Mouse (Mus musculus): ENCODE results near the gene Nr1d1. TPM values are rescaled to one million over a fixed set of nuclear protein-coding genes. Genes with fewer than 3 reads are reported as not detected.
A peak's percentile ranks its signal among the peaks of the same experiment; 100 is the strongest.

Gene Nr1d1
- polyA plus RNA-seq, 1 experiment from 2014 or later, result 0.69 TPM

DNA sequence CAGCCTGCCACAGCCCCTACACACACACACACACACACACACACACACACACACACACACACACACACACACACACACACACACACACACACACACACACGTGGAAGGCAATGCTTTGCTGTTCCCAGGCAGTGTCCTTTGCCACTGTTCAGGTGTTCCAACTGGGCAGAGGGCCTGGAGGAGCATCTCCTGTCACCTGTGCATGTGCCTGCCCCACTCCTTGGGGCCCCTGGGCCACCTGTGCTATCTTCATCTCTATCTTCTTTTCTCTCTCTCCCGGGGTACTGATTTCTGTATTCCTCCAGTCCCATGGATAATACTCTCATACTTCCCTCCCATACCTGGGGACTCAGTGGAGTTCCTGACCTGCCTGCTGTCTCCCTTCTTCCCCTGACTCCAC, 8.8 kb downstream of the Nr1d1 start:
- DNase-seq (ENCODE audit: low spot score) (no peak), ATAC-seq (replicated peaks; ENCODE audit: insufficient number of reproducible peaks, low FRiP score, low TSS enrichment, low read depth) (no peak)
- Histone ChIP-seq H3K9me3 (replicated peaks; ENCODE audit: control insufficient read depth, low read length) (no peaks in the 10 kb centered on the region), H3K4me3 (ENCODE audit: low read depth, low read length) (no peak overlapping the region), H3K27ac (replicated peaks; ENCODE audit: low read depth, low read length) (no peak overlapping the region), H3K4me1 (ENCODE audit: control insufficient read depth, insufficient read depth, low read length) (peaks cover 15% of the 10 kb centered on the region; the same call in 1 of the 2 replicates), H3K36me3 (replicated peaks; ENCODE audit: control insufficient read depth, insufficient read depth, low read depth, low read length) (peaks cover 5% of the 10 kb centered on the region), H3K9ac (replicated peaks; ENCODE audit: low read length) (no peak overlapping the region), H3K27me3 (ENCODE audit: control insufficient read depth, insufficient read depth, low read length) (no peaks in the 10 kb centered on the region), H3K4me2 (ENCODE audit: low read depth, low read length) (no peak overlapping the region)
- WGBS, result 41% methylated on average over 2 of the region's 2 CpGs

DNA sequence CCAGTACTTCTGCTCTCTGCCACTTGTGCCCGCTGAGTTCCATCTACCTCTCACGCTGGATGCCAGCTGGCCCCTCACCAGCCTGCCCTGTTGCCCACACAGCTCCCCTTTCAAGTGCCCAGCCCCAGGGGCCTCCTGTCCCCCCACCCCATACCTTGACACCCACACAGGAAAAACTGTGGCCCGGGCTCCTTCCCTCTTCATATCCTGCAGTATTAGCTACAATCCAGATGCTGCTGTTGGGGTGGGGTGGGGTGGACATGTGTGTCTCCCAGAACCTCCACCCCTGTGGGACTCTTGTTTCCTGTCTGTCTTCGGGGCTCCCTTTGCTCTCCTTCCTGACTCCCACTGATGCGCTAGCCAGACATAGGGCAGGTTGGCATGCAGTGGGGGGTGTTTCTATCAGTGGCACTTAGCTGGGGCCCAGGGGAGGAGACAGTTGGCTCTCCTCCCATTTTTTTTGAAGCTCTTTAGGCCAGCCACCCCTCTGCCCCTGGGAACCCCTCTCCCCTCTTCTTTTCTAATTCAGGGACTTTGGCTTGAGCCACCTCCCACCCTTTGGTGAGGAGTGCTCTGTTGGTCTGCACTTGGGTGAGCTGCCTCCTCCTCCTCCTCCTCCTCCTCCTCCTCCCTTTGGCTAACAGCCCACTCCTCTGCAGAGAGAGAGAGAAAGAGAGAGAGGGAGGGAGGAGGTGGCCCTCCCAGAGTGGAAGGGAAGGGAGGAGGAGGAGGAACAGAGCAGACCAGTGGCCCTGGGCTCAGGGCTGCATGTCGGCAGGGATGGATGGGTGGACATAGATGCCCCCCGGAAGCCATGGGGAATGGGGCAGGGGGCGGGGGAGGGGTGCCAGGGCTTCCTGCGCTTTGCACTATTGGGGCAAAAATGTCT, 9.5 kb downstream of the Nr1d1 start:
- no peak overlapping the region for H3K4me2 ChIP-seq (ENCODE audit: low read depth, low read length)
- H3K27me3 ChIP-seq (ENCODE audit: control insufficient read depth, insufficient read depth, low read length), result no peaks in the 10 kb centered on the region
- peaks cover 5% of the 10 kb centered on the region for H3K36me3 ChIP-seq (replicated peaks; ENCODE audit: control insufficient read depth, insufficient read depth, low read depth, low read length)
- no peaks in the 10 kb centered on the region for H3K9me3 ChIP-seq (replicated peaks; ENCODE audit: control insufficient read depth, low read length)
- ATAC-seq (replicated peaks; ENCODE audit: insufficient number of reproducible peaks, low FRiP score, low TSS enrichment, low read depth) (no peak), DNase-seq (ENCODE audit: low spot score) (no peak)
- peak overlapping the region; percentile 13; the same call in 1 of the 2 replicates for H3K9ac ChIP-seq (replicated peaks; ENCODE audit: low read length)
- no peak overlapping the region for H3K4me3 ChIP-seq (ENCODE audit: low read depth, low read length)
- H3K27ac ChIP-seq (replicated peaks; ENCODE audit: low read depth, low read length), result no peak overlapping the region
- peaks cover 15% of the 10 kb centered on the region; the same call in 1 of the 2 replicates for H3K4me1 ChIP-seq (ENCODE audit: control insufficient read depth, insufficient read depth, low read length)
- WGBS, result 53% methylated on average over 8 of the region's 9 CpGs

GRCm38 (mm10) chr11:98764746-98765145, 10.4 kb downstream of the Nr1d1 start:
- H3K4me1 ChIP-seq (ENCODE audit: control insufficient read depth, insufficient read depth, low read length), result peaks cover 15% of the 10 kb centered on the region; the same call in 1 of the 2 replicates
- H3K9ac ChIP-seq (replicated peaks; ENCODE audit: low read length), result no peak overlapping the region
- no peaks in the 10 kb centered on the region for H3K9me3 ChIP-seq (replicated peaks; ENCODE audit: control insufficient read depth, low read length)
- DNase-seq (ENCODE audit: low spot score) (no peak), ATAC-seq (replicated peaks; ENCODE audit: insufficient number of reproducible peaks, low FRiP score, low TSS enrichment, low read depth) (no peak)
- H3K4me2 ChIP-seq (ENCODE audit: low read depth, low read length), result no peak overlapping the region
- H3K36me3 ChIP-seq (replicated peaks; ENCODE audit: control insufficient read depth, insufficient read depth, low read depth, low read length), result peaks cover 5% of the 10 kb centered on the region
- H3K4me3 ChIP-seq (ENCODE audit: low read depth, low read length), result no peak overlapping the region
- no peak overlapping the region for H3K27ac ChIP-seq (replicated peaks; ENCODE audit: low read depth, low read length)
- no peaks in the 10 kb centered on the region for H3K27me3 ChIP-seq (ENCODE audit: control insufficient read depth, insufficient read depth, low read length)

GRCm38 (mm10) chr11:98764091-98764490, 11.0 kb downstream of the Nr1d1 start:
- no peak for ATAC-seq (replicated peaks; ENCODE audit: insufficient number of reproducible peaks, low FRiP score, low TSS enrichment, low read depth)
- no peak overlapping the region for H3K4me3 ChIP-seq (ENCODE audit: low read depth, low read length)
- no peak overlapping the region for H3K9ac ChIP-seq (replicated peaks; ENCODE audit: low read length)
- H3K4me1 ChIP-seq (ENCODE audit: control insufficient read depth, insufficient read depth, low read length), result peaks cover 15% of the 10 kb centered on the region; the same call in 1 of the 2 replicates
- DNase-seq (ENCODE audit: low spot score), result no peak
- peaks cover 5% of the 10 kb centered on the region for H3K36me3 ChIP-seq (replicated peaks; ENCODE audit: control insufficient read depth, insufficient read depth, low read depth, low read length)
- H3K27me3 ChIP-seq (ENCODE audit: control insufficient read depth, insufficient read depth, low read length), result no peaks in the 10 kb centered on the region
- WGBS, result 74% methylated on average over 18 of the region's 18 CpGs
- no peak overlapping the region for H3K27ac ChIP-seq (replicated peaks; ENCODE audit: low read depth, low read length)
- H3K4me2 ChIP-seq (ENCODE audit: low read depth, low read length), result no peak overlapping the region
- no peaks in the 10 kb centered on the region for H3K9me3 ChIP-seq (replicated peaks; ENCODE audit: control insufficient read depth, low read length)

DNA sequence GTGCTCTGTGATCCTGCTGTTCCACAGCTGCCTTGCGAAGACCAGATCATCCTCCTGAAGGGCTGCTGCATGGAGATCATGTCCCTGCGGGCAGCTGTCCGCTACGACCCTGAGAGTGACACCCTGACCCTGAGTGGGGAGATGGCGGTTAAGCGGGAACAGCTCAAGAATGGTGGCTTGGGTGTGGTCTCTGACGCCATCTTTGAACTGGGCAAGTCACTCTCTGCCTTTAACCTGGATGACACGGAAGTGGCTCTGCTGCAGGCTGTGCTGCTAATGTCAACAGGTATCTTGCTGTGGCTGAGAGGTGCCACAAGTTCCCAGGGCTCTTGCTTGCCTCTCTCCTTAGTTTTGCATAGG, 11.7 kb downstream of the Nr1d1 start:
- no peaks in the 10 kb centered on the region for H3K27me3 ChIP-seq (ENCODE audit: control insufficient read depth, insufficient read depth, low read length)
- H3K4me2 ChIP-seq (ENCODE audit: low read depth, low read length), result no peak overlapping the region
- DNase-seq (ENCODE audit: low spot score) (no peak), ATAC-seq (replicated peaks; ENCODE audit: insufficient number of reproducible peaks, low FRiP score, low TSS enrichment, low read depth) (no peak)
- no peak overlapping the region for H3K9ac ChIP-seq (replicated peaks; ENCODE audit: low read length)
- H3K9me3 ChIP-seq (replicated peaks; ENCODE audit: control insufficient read depth, low read length), result no peaks in the 10 kb centered on the region
- no peak overlapping the region for H3K27ac ChIP-seq (replicated peaks; ENCODE audit: low read depth, low read length)
- H3K36me3 ChIP-seq (replicated peaks; ENCODE audit: control insufficient read depth, insufficient read depth, low read depth, low read length), result peaks cover 5% of the 10 kb centered on the region
- 81% methylated on average over 8 of the region's 8 CpGs for WGBS
- no peak overlapping the region for H3K4me3 ChIP-seq (ENCODE audit: low read depth, low read length)
- H3K4me1 ChIP-seq (ENCODE audit: control insufficient read depth, insufficient read depth, low read length), result peaks cover 15% of the 10 kb centered on the region; the same call in 1 of the 2 replicates

GRCm38 (mm10) chr11:98762756-98763501, 12.2 kb downstream of the Nr1d1 start:
- H3K27ac ChIP-seq (replicated peaks; ENCODE audit: low read depth, low read length), result no peak overlapping the region
- H3K36me3 ChIP-seq (replicated peaks; ENCODE audit: control insufficient read depth, insufficient read depth, low read depth, low read length), result peaks cover 5% of the 10 kb centered on the region
- 63% methylated on average over 17 of the region's 17 CpGs for WGBS
- H3K9ac ChIP-seq (replicated peaks; ENCODE audit: low read length), result no peak overlapping the region
- ATAC-seq (replicated peaks; ENCODE audit: insufficient number of reproducible peaks, low FRiP score, low TSS enrichment, low read depth) (no peak), DNase-seq (ENCODE audit: low spot score) (no peak)
- H3K4me1 ChIP-seq (ENCODE audit: control insufficient read depth, insufficient read depth, low read length), result peaks cover 10% of the 10 kb centered on the region; the same call in 1 of the 2 replicates
- H3K9me3 ChIP-seq (replicated peaks; ENCODE audit: control insufficient read depth, low read length), result no peaks in the 10 kb centered on the region
- no peaks in the 10 kb centered on the region for H3K27me3 ChIP-seq (ENCODE audit: control insufficient read depth, insufficient read depth, low read length)
- H3K4me3 ChIP-seq (ENCODE audit: low read depth, low read length), result no peak overlapping the region
- no peak overlapping the region for H3K4me2 ChIP-seq (ENCODE audit: low read depth, low read length)

- ATAC-seq (replicated peaks; ENCODE audit: insufficient number of reproducible peaks, low FRiP score, low TSS enrichment, low read depth) (no peak), DNase-seq (ENCODE audit: low spot score) (no peak)
- no peak overlapping the region for H3K4me2 ChIP-seq (ENCODE audit: low read depth, low read length)
- 88% methylated on average over 4 of the region's 4 CpGs for WGBS
- peaks cover 5% of the 10 kb centered on the region for H3K36me3 ChIP-seq (replicated peaks; ENCODE audit: control insufficient read depth, insufficient read depth, low read depth, low read length)
- H3K27ac ChIP-seq (replicated peaks; ENCODE audit: low read depth, low read length), result no peak overlapping the region
- H3K9ac ChIP-seq (replicated peaks; ENCODE audit: low read length), result no peak overlapping the region
- no peaks in the 10 kb centered on the region for H3K27me3 ChIP-seq (ENCODE audit: control insufficient read depth, insufficient read depth, low read length)
- peaks cover 4% of the 10 kb centered on the region; the same call in 1 of the 2 replicates for H3K4me1 ChIP-seq (ENCODE audit: control insufficient read depth, insufficient read depth, low read length)
- no peak overlapping the region for H3K4me3 ChIP-seq (ENCODE audit: low read depth, low read length)
- H3K9me3 ChIP-seq (replicated peaks; ENCODE audit: control insufficient read depth, low read length), result no peaks in the 10 kb centered on the region
Measured at GRCm38 (mm10) chr11:98761939-98762338, 13.2 kb downstream of the Nr1d1 start.

DNA sequence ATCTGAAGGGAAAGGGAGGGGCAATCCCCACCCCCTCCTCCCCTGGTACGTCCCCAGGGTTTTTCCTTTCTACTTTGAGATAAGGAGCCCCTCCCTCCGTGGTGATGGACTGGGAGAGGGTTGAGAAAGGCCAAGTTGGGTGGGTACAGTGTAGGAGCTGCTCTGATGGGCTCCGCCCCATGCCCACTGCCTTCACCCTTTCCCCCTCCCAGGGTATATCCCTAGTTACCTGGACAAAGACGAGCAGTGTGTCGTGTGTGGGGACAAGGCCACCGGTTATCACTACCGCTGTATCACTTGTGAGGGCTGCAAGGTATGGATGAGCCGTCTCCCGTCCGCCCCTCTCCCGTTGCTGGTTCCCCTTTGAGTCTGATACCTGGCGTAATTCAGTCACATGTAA, 18.4 kb downstream of the Nr1d1 start:
- Histone ChIP-seq H3K4me2 (ENCODE audit: low read depth, low read length) (no peak overlapping the region), H3K9me3 (replicated peaks; ENCODE audit: control insufficient read depth, low read length) (no peaks in the 10 kb centered on the region), H3K4me1 (ENCODE audit: control insufficient read depth, insufficient read depth, low read length) (no peaks in the 10 kb centered on the region; the same call in 1 of the 2 replicates), H3K9ac (replicated peaks; ENCODE audit: low read length) (no peak overlapping the region), H3K4me3 (ENCODE audit: low read depth, low read length) (no peak overlapping the region), H3K27ac (replicated peaks; ENCODE audit: low read depth, low read length) (no peak overlapping the region), H3K36me3 (replicated peaks; ENCODE audit: control insufficient read depth, insufficient read depth, low read depth, low read length) (peaks cover 1% of the 10 kb centered on the region; the same call in 1 of the 2 replicates), H3K27me3 (ENCODE audit: control insufficient read depth, insufficient read depth, low read length) (no peaks in the 10 kb centered on the region)
- DNase-seq (ENCODE audit: low spot score) (no peak), ATAC-seq (replicated peaks; ENCODE audit: insufficient number of reproducible peaks, low FRiP score, low TSS enrichment, low read depth) (no peak)
- 84% methylated on average over 12 of the region's 12 CpGs for WGBS

Data from embryonic facial prominence, embryonic 11.5 days (tissue).